Mouse (Mus musculus): Measurements from ENCODE around the gene Wdr86. TPM values are rescaled to one million over a fixed set of nuclear protein-coding genes. Genes with fewer than 3 reads are reported as not detected.

Gene Wdr86
- polyA plus RNA-seq, 1 experiment from 2014 or later, result 17.5 TPM

GRCm38 (mm10) chr5:24684578-24685365 is 45.8 kb downstream of the Wdr86 start:
- Histone ChIP-seq H3K27me3 (ENCODE audit: control insufficient read depth, insufficient read depth, low read length) (no peaks in the 10 kb centered on the region), H3K4me1 (replicated peaks; ENCODE audit: control insufficient read depth, insufficient read depth, low read length) (no peaks in the 10 kb centered on the region; the same call in 1 of the 2 replicates), H3K9ac (ENCODE audit: low read depth, low read length) (peak overlapping the region; percentile 62), H3K27ac (ENCODE audit: low read depth, low read length) (peak overlapping the region; percentile 92), H3K36me3 (ENCODE audit: control insufficient read depth, insufficient read depth, low read length) (no peaks in the 10 kb centered on the region), H3K4me2 (replicated peaks; ENCODE audit: low read depth, low read length) (peak overlapping the region; percentile 54), H3K9me3 (ENCODE audit: control insufficient read depth, low read length) (no peaks in the 10 kb centered on the region), H3K4me3 (ENCODE audit: low read depth, low read length) (peak overlapping the region; percentile 35)
- DNase-seq (ENCODE audit: low spot score) (peak; percentile 50), ATAC-seq (ENCODE audit: low FRiP score) (peak; percentile 60)
- WGBS, result 29% methylated on average over 16 of the region's 16 CpGs

GRCm38 (mm10) chr5:24681436-24681835 is 49.1 kb downstream of the Wdr86 start:
- no peak overlapping the region for H3K4me3 ChIP-seq (ENCODE audit: low read depth, low read length)
- H3K9me3 ChIP-seq (ENCODE audit: control insufficient read depth, low read length), result no peaks in the 10 kb centered on the region
- H3K9ac ChIP-seq (ENCODE audit: low read depth, low read length), result no peak overlapping the region
- no peak overlapping the region for H3K27ac ChIP-seq (ENCODE audit: low read depth, low read length)
- WGBS, result 59% methylated on average over 1 of the region's 1 CpGs
- no peaks in the 10 kb centered on the region; the same call in 1 of the 2 replicates for H3K4me1 ChIP-seq (replicated peaks; ENCODE audit: control insufficient read depth, insufficient read depth, low read length)
- no peaks in the 10 kb centered on the region for H3K36me3 ChIP-seq (ENCODE audit: control insufficient read depth, insufficient read depth, low read length)
- DNase-seq (ENCODE audit: low spot score) (no peak), ATAC-seq (ENCODE audit: low FRiP score) (no peak)
- H3K4me2 ChIP-seq (replicated peaks; ENCODE audit: low read depth, low read length), result no peak overlapping the region
- H3K27me3 ChIP-seq (ENCODE audit: control insufficient read depth, insufficient read depth, low read length), result no peaks in the 10 kb centered on the region

GRCm38 (mm10) chr5:24674238-24674637 is 56.3 kb downstream of the Wdr86 start:
- Histone ChIP-seq H3K27ac (ENCODE audit: low read depth, low read length) (no peak overlapping the region), H3K9ac (ENCODE audit: low read depth, low read length) (no peak overlapping the region), H3K9me3 (ENCODE audit: control insufficient read depth, low read length) (no peaks in the 10 kb centered on the region), H3K4me2 (replicated peaks; ENCODE audit: low read depth, low read length) (no peak overlapping the region), H3K36me3 (ENCODE audit: control insufficient read depth, insufficient read depth, low read length) (no peaks in the 10 kb centered on the region), H3K27me3 (ENCODE audit: control insufficient read depth, insufficient read depth, low read length) (no peaks in the 10 kb centered on the region), H3K4me1 (replicated peaks; ENCODE audit: control insufficient read depth, insufficient read depth, low read length) (no peaks in the 10 kb centered on the region), H3K4me3 (ENCODE audit: low read depth, low read length) (no peak overlapping the region)
- peak; percentile 38; the same call in 1 of the 2 replicates for ATAC-seq (ENCODE audit: low FRiP score)
- peak; percentile 84 for DNase-seq (ENCODE audit: low spot score)
- WGBS, result 33% methylated on average over 4 of the region's 4 CpGs

Other genes with a start within 250 kb of the Wdr86 start
- 1.0 and 1.9 TPM in 2 replicates for gene Gbx1, start 203.5 kb downstream of the Wdr86 start, polyA plus RNA-seq (2014; fragmentation: Nextera tagmentation; extraction: Ambion mirVana)
- 0.20 and 0.33 TPM in 2 replicates for gene Asb10, start 189.7 kb downstream of the Wdr86 start, polyA plus RNA-seq (2014; fragmentation: Nextera tagmentation; extraction: Ambion mirVana)
- 0.14 TPM in 1 of 2 replicates, not detected in the other for gene 4931409K22Rik, start 173.9 kb downstream of the Wdr86 start, polyA plus RNA-seq (2014; fragmentation: Nextera tagmentation; extraction: Ambion mirVana)
- 121 and 136 TPM in 2 replicates for gene Abcf2, start 153.3 kb downstream of the Wdr86 start, polyA plus RNA-seq (2014; fragmentation: Nextera tagmentation; extraction: Ambion mirVana)
- gene Chpf2, start 144.0 kb downstream of the Wdr86 start, polyA plus RNA-seq (2014; fragmentation: Nextera tagmentation; extraction: Ambion mirVana), result 8.6 and 8.7 TPM in 2 replicates
- 42.3 and 45.9 TPM in 2 replicates for gene Smarcd3, start 106.3 kb downstream of the Wdr86 start, polyA plus RNA-seq (2014; fragmentation: Nextera tagmentation; extraction: Ambion mirVana)
- gene Nub1, start 45.2 kb downstream of the Wdr86 start, polyA plus RNA-seq (2014; fragmentation: Nextera tagmentation; extraction: Ambion mirVana), result 36.0 and 37.3 TPM in 2 replicates
- gene Crygn, start 27.3 kb upstream of the Wdr86 start, polyA plus RNA-seq (2014; fragmentation: Nextera tagmentation; extraction: Ambion mirVana), result 0.84 TPM in 1 of 2 replicates, not detected in the other
- 195 and 202 TPM in 2 replicates for gene Rheb, start 111.9 kb upstream of the Wdr86 start, polyA plus RNA-seq (2014; fragmentation: Nextera tagmentation; extraction: Ambion mirVana)